Mouse (Mus musculus) hindbrain, embryonic 14.5 days (tissue): ENCODE measurements at regions not wholly inside any gene's neighbourhood (a gene's known extent, or its start where the extent isn't known, plus 50 kb on each side); places are given as distances from the start of the nearest gene placed in this dataset.
A peak's percentile ranks its signal among the peaks of the same experiment; 100 is the strongest.
"Not testable (repeated sequence)": the region's sequence is repeated elsewhere in the genome, so short reads cannot be mapped to it uniquely, and the experiment has no call there.

ENCODE experiments used
- ATAC-seq: fragments of 200-750 bp; cut with Nextera tagmentation; 2 replicates; pipeline ENCODE4 v1.8.0; 2017; ENCODE audit warnings: moderate number of reproducible peaks, mild to moderate bottlenecking, moderate TSS enrichment, moderate library complexity; ENCODE audit not compliant: low FRiP score
- DNase-seq: peaks from one replicate; pipeline ENCODE4 v3.0.0-alpha.2; 2015; ENCODE audit warnings: low spot score
- H3K27ac ChIP-seq: fragments of 300-500 bp; sonication (generic); 2 replicates; pipeline ENCODE4 v1.5.1; 2014; ENCODE audit warnings: mild to moderate bottlenecking, moderate library complexity
- H3K27me3 ChIP-seq: fragments of 300-500 bp; sonication (generic); 2 replicates; pipeline ENCODE4 v1.6.1; 2014; ENCODE audit warnings: mild to moderate bottlenecking, low read length, mixed read lengths; ENCODE audit not compliant: control insufficient read depth, insufficient read depth
- H3K36me3 ChIP-seq: fragments of 300-500 bp; sonication (generic); replicated peaks from 2 replicates; pipeline ENCODE4 v1.6.1; 2014; ENCODE audit not compliant: control insufficient read depth, insufficient read depth
- H3K4me1 ChIP-seq: fragments of 300-500 bp; sonication (generic); replicated peaks from 2 replicates; pipeline ENCODE4 v1.6.1; 2014; ENCODE audit warnings: antibody characterized with exemption, low read length, mixed read lengths; ENCODE audit not compliant: control insufficient read depth, insufficient read depth
- H3K4me2 ChIP-seq: fragments of 300-500 bp; sonication (generic); replicated peaks from 2 replicates; pipeline ENCODE4 v1.6.1; 2014; ENCODE audit warnings: mild to moderate bottlenecking, moderate library complexity
- H3K4me3 ChIP-seq: fragments of 300-500 bp; sonication (generic); replicated peaks from 2 replicates; pipeline ENCODE4 v1.5.1; 2014; ENCODE audit warnings: mild to moderate bottlenecking, low read length
- H3K9ac ChIP-seq: fragments of 300-500 bp; sonication (generic); 2 replicates; pipeline ENCODE4 v1.6.1; 2014
- H3K9me3 ChIP-seq: fragments of 300-500 bp; sonication (generic); 2 replicates; pipeline ENCODE4 v1.6.1; 2016; ENCODE audit warnings: low read length; ENCODE audit not compliant: control insufficient read depth
- WGBS: fragments of 180-500 bp; shearing (Covaris S2); extraction: QIAGEN DNeasy Blood & Tissue Kit; methylation state at CpG from one replicate; pipeline ENCODE4 v1.1.7; 2014; 5-methylcytosine and 5-hydroxymethylcytosine counted together

DNA sequence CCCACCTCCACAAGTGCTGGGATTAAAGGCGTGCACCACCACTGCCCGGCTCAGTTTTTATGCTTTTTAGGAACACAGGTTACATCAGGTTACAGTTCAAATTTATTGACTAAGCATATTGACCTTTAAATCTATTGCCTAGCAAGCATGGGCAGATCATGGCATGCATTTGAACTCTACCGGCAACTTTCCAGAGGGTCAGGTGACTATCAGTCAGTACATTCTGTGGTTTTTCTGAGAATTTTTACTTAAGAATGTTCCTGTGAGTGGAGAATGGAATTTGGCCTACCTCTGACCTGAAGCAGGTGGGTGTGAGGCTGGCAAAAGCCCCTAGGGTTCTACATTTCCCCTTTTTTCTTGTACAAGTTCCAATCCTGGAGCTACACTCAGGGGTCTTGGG, 332.4 kb upstream of the Kynu start:
- ATAC-seq, result no peak

GRCm38 (mm10) chr2:43224728-43225127, 330.4 kb upstream of the Kynu start:
- H3K36me3 ChIP-seq, ATAC-seq, H3K27ac ChIP-seq, H3K4me2 ChIP-seq, H3K9ac ChIP-seq, H3K4me1 ChIP-seq, H3K27me3 ChIP-seq, H3K4me3 ChIP-seq, DNase-seq, H3K9me3 ChIP-seq: not testable (repeated sequence)
- 92% methylated on average over 1 of the region's 1 CpGs for WGBS

More for the DNA sequence above, 332.4 kb upstream of the Kynu start:
- Histone ChIP-seq H3K27ac (no peak overlapping the region), H3K9me3 (no peaks in the 10 kb centered on the region), H3K36me3 (no peaks in the 10 kb centered on the region), H3K27me3 (no peaks in the 10 kb centered on the region), H3K4me1 (no peaks in the 10 kb centered on the region), H3K4me3 (no peak overlapping the region), H3K9ac (no peak overlapping the region), H3K4me2 (no peak overlapping the region)
- no peak for DNase-seq
- 95% methylated on average over 3 of the region's 3 CpGs for WGBS

- Histone ChIP-seq H3K4me3 (no peak overlapping the region), H3K36me3 (no peaks in the 10 kb centered on the region), H3K9ac (no peak overlapping the region), H3K27ac (no peak overlapping the region), H3K9me3 (no peaks in the 10 kb centered on the region), H3K4me2 (no peak overlapping the region), H3K4me1 (no peaks in the 10 kb centered on the region), H3K27me3 (no peaks in the 10 kb centered on the region)
- WGBS, result 74% methylated on average over 3 of the region's 3 CpGs
- no peak for ATAC-seq
- DNase-seq, result no peak
Observed at GRCm38 (mm10) chr2:43246786-43247185, 308.3 kb upstream of the Kynu start.

DNA sequence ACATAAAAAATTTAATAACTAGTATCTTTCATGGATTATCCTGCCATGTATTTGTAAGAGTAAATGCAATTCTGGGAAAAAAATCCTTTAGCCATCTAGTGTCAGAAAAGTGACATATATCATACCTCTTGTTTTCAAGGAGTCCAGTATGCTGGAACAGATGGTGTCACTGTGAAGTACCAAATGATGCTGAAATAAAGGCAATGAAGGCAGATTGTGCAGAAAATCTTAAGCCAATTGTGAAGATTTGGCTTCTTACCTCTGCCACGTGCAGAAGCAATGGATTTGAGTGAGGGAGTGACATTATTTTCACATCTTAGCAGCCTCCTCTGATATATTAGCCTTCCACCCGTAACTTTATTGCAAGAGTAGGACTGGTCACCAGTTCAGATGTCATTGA, 306.5 kb upstream of the Kynu start:
- DNase-seq (no peak), ATAC-seq (no peak)
- no peaks in the 10 kb centered on the region for H3K9me3 ChIP-seq
- H3K36me3 ChIP-seq, result no peaks in the 10 kb centered on the region
- H3K4me1 ChIP-seq, result no peaks in the 10 kb centered on the region
- no peak overlapping the region for H3K4me3 ChIP-seq
- no peaks in the 10 kb centered on the region for H3K27me3 ChIP-seq
- WGBS, result 70% methylated on average over 2 of the region's 2 CpGs
- H3K27ac ChIP-seq, result no peak overlapping the region
- H3K9ac ChIP-seq, result no peak overlapping the region
- H3K4me2 ChIP-seq, result no peak overlapping the region

GRCm38 (mm10) chr2:43254709-43255108, 300.4 kb upstream of the Kynu start:
- no peaks in the 10 kb centered on the region for H3K4me1 ChIP-seq
- H3K27me3 ChIP-seq, result no peaks in the 10 kb centered on the region
- ATAC-seq (no peak), DNase-seq (no peak)
- H3K9ac ChIP-seq, result no peak overlapping the region
- H3K36me3 ChIP-seq, result no peaks in the 10 kb centered on the region
- H3K27ac ChIP-seq, result no peak overlapping the region
- no peak overlapping the region for H3K4me3 ChIP-seq
- H3K9me3 ChIP-seq, result no peaks in the 10 kb centered on the region
- H3K4me2 ChIP-seq, result no peak overlapping the region
- WGBS, result 82% methylated on average over 3 of the region's 3 CpGs

DNA sequence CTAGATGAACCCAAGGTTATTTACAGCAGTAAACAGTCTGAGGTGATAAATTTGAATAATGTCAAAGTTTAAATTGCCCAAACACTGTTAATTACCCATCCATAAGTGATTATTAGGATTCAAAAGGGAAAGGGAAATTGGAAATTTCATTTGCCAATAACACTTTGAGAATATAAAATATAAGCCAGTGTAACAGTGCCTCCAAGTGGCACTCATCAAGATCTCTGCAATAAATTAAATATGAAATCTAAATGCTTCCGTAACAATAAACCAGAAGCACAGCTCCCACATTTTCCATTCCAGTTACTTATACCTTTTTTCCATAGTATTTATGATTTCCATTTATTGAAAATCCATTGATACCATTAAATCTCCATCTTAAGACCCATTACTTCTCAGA, 284.3 kb upstream of the Kynu start:
- H3K4me1 ChIP-seq, result 0 out of 2 replicates have a peak, but pooled peaks cover 4% of the 10 kb centered on the region
- no peak overlapping the region for H3K27ac ChIP-seq
- no peak overlapping the region for H3K4me2 ChIP-seq
- ATAC-seq, result no peak
- 78% methylated on average over 1 of the region's 1 CpGs for WGBS
- no peaks in the 10 kb centered on the region for H3K36me3 ChIP-seq
- H3K27me3 ChIP-seq, result no peaks in the 10 kb centered on the region
- no peaks in the 10 kb centered on the region for H3K9me3 ChIP-seq
- no peak overlapping the region for H3K4me3 ChIP-seq
- peak; percentile 45 for DNase-seq
- no peak overlapping the region for H3K9ac ChIP-seq

DNA sequence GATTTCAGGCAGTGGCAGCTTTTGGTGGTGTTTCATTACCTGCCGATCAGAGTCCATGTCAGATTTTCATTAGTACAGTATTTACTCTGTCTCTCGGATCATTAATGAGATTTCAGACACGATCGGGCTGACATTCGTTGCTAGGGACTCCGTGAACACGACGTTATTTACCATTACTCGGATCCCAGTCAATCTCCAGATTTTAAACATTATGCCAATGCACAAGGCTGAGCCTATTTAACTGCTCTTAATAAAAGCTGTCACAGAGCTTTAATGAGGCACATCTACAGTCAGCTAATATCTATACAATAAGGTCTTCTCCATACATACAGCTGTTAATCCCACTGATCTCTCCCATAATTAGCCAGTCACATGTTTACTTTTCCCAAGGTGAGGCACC, 283.0 kb upstream of the Kynu start:
- DNase-seq (no peak), ATAC-seq (no peak)
- Histone ChIP-seq H3K9ac (no peak overlapping the region), H3K9me3 (no peaks in the 10 kb centered on the region), H3K4me1 (0 out of 2 replicates have a peak, but pooled peaks cover 4% of the 10 kb centered on the region), H3K27me3 (no peaks in the 10 kb centered on the region), H3K4me2 (no peak overlapping the region), H3K4me3 (no peak overlapping the region), H3K36me3 (no peaks in the 10 kb centered on the region), H3K27ac (no peak overlapping the region)
- 48% methylated on average over 9 of the region's 9 CpGs for WGBS

- no peaks in the 10 kb centered on the region for H3K27me3 ChIP-seq
- 90% methylated on average over 2 of the region's 2 CpGs for WGBS
- no peaks in the 10 kb centered on the region for H3K36me3 ChIP-seq
- H3K9ac ChIP-seq, result no peak overlapping the region
- 0 out of 2 replicates have a peak, but pooled peaks cover 4% of the 10 kb centered on the region for H3K4me1 ChIP-seq
- no peak overlapping the region for H3K27ac ChIP-seq
- H3K4me2 ChIP-seq, result no peak overlapping the region
- no peak for DNase-seq
- ATAC-seq, result no peak
- no peak overlapping the region for H3K4me3 ChIP-seq
- H3K9me3 ChIP-seq, result no peaks in the 10 kb centered on the region
Observed at GRCm38 (mm10) chr2:43274012-43274411, 281.1 kb upstream of the Kynu start.

- 89% methylated on average over 2 of the region's 2 CpGs for WGBS
- no peak for ATAC-seq
- Histone ChIP-seq H3K4me3 (no peak overlapping the region), H3K27me3 (no peaks in the 10 kb centered on the region), H3K4me1 (no peaks in the 10 kb centered on the region), H3K27ac (no peak overlapping the region), H3K4me2 (no peak overlapping the region), H3K9ac (no peak overlapping the region), H3K9me3 (no peaks in the 10 kb centered on the region), H3K36me3 (no peaks in the 10 kb centered on the region)
- no peak for DNase-seq
Observed at GRCm38 (mm10) chr2:43295801-43296200, 259.3 kb upstream of the Kynu start.

DNA sequence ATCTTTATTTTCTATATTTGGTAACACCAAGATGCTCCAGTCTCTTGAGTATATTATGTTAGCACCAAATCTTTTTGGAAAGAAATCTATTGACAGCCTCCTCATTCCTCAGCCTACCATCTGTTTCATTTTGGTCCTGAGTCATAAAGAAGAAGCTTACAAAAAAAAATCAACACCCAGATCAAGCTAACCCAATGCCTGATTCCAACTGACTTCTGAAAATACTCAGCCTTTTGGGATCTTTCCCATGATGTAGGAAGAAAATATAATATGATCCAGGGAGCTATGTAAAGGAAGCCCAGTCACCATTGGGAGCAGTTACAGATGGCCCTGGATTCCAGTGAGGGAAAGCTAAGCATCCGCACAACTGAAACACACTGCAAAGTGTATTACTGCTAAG, 231.3 kb upstream of the Kynu start:
- no peak overlapping the region for H3K9ac ChIP-seq
- H3K4me3 ChIP-seq, result no peak overlapping the region
- no peak for ATAC-seq
- DNase-seq, result no peak
- WGBS, result 96% methylated on average over 1 of the region's 1 CpGs
- H3K36me3 ChIP-seq, result no peaks in the 10 kb centered on the region
- H3K4me2 ChIP-seq, result no peak overlapping the region
- H3K9me3 ChIP-seq, result no peaks in the 10 kb centered on the region
- H3K27me3 ChIP-seq, result no peaks in the 10 kb centered on the region
- no peak overlapping the region for H3K27ac ChIP-seq
- no peaks in the 10 kb centered on the region for H3K4me1 ChIP-seq
